Mouse (Mus musculus) neural tube, embryonic 10.5 days (tissue): ENCODE results near the gene Omp.

Experiments
- DNase-seq: peaks from one replicate; pipeline ENCODE4 v3.0.0-alpha.2; 2017; ENCODE audit warnings: low spot score; ENCODE audit errors: extremely low spot score

Gene Omp

DNA sequence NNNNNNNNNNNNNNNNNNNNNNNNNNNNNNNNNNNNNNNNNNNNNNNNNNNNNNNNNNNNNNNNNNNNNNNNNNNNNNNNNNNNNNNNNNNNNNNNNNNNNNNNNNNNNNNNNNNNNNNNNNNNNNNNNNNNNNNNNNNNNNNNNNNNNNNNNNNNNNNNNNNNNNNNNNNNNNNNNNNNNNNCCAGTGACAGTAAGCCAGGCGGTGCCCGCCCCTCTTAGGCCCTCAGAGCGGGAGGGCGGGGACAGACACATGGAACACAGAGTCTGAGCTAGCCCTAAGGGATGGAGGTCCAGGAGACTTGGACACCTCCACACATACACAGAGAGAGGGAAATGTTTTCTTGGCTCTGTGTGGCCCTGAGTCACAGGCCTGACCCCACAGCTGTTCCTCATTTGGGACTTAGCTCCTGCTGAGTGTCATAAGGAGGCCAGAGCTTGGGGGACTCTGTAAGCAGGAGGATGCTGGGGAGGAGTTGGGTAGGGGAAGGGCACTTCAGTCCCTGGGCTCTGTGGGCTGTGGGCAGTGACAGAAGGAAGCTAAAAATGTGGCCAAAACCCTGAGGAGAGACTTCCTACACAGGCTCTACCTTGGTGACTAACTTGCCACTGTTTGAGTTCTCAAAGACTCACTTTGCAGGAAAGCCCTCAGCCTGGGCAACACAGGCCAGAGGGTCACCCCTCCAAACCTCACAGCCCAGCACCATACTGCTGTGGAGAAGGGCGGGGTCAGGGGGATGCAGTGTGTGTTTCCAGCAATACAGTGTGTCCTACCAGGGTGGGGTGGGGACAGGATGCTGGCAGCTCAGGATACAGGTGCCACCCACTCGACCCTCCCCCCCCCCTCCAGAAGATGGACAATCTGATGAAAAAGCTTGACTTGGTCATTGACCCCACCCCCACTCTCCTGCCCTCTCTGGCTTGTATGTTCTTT lies 26.1 kb upstream of the Omp start:
- DNase-seq: peak; percentile 41

DNA sequence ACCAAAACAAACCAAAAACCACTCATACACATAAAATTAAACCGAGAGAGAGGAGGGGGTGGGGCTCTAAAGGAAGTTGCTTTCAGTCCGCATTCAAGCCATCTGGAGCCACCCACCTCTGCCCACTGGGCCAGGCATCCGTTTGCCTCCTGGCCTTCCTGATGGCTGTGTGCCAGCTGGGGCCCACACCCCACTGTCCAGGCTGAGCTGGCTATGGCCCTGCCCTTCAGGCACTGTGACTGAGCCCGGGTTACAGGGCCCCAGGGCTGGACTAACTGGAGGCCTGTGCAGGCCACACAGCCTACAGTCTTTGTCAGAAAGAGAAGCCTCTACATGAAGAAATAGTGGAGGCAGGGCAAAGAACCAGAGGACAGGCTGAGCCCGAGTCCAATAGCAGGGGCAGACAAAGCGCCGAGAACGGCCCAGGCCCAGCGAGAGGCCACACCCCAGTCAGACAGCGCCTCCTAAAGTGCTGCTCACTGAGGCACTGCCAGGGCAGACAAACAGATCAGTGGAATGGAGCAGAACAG lies 19.8 kb upstream of the Omp start:
- no peak for DNase-seq

DNA sequence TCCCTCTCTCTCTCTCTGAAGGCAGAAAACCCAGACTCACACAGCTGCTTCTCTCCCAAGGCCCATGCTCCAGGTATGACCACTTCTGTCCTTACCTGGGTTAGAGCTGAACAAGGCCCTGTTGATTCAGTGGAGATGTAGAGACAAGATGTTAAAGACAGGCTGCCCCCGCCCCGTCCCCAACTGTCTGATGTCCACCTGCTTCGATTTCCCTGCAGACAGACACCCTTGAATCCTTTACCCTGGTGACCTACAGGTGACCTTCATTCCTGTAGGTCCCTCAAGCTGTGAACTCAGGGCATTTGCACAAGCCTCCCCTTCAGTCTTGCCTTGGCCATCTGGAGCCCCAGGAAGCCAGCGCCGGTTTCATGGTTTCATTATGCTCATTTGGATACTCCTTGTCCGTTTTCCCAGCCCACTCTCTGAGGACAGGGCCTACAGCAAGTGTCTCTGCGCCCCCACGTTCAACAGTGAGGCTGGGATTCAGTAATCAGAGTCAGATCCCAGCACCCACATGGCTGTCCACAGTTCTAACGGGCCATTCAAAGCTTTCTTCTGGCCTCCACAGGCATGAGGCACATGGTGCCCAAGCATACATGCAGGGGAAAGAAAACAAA lies 19.2 kb upstream of the Omp start:
- DNase-seq: no peak

GRCm38 (mm10) chr7:98163700-98164099 lies 18.4 kb upstream of the Omp start:
- DNase-seq: no peak

GRCm38 (mm10) chr7:98162239-98162638 lies 16.9 kb upstream of the Omp start:
- no peak for DNase-seq

DNA sequence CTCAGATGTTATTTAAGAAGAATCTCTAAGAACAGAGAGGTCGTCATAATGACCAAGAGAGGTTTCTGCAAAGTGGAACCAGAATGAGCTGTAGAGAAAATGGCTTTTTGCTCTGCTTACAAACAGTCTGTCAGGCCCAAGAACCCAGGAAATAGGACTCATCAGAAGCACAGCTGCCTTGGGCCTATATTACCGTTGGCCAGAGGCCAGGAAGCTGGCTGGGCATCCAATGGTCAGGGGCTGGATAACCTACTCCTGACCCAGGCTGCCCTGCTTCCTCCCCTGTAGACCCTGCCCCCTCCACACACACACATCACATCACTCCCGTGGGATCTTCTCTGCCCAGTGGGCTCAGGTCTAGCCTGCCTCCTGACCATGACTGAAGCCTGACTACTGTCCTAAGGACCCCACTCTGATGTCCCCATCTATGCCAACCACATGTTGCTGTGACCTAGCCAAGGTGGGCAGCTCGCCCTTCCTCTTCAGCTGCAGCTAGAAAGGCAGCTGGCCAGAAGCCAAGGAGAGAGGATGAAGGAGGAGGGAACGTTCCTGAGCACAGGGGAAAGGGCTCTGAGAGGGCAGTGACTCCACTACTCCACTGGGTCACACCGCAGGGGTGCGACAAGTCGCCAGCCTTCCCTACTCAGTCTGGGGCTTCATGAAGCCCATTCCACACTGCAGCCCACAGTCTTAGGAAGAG lies 14.9 kb upstream of the Omp start:
- no peak for DNase-seq

DNA sequence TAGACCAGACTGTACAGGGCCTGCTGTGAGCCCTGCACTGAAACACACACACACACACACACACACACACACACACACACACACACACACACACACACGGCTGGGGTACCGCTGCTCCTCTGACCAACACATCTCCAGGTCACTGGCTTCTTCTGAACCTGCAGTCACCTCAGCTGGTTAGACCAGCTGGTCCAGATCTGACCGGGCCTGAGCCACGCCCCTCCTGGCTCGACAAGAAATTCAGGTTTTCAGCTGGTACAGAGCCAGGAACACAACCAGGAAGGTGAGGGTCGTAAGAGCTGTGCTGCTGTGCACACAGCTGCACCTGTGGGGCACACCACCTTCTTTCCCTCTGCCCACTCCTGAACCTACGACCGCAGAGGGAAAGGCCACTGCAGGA lies 13.2 kb upstream of the Omp start:
- DNase-seq: no peak

DNA sequence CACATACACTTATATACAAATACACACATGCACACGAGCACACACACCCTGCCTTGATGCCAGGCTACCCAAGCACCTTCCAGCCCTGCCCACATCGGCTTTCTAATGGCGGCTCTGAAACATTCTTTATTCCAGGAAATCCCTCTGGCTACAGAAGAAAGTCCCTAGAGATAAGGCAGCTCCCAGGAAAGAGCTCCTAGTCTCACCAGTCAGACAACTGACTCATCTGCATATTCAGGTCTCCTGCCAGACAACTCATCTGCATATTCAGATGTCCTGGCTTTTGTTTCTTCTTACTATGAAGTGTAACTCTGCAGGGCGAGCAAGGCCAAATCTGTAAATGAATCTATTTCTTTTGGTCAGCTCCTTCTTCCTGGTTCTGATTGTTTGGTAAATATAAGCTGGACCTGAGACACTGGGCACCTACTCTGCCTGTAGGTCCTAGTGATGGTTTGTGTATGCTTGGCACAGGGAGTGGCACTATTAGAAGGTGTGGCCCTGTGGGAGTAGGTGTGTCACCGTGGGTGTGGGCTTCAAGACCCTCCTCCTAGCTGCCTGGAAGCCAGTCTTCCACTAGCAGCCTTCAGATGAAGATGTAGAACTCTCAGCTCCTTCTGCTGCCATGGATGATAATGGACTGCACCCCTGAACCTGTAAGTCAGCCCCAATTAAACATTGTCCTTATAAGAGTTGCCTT lies 12.5 kb upstream of the Omp start:
- DNase-seq: no peak

DNA sequence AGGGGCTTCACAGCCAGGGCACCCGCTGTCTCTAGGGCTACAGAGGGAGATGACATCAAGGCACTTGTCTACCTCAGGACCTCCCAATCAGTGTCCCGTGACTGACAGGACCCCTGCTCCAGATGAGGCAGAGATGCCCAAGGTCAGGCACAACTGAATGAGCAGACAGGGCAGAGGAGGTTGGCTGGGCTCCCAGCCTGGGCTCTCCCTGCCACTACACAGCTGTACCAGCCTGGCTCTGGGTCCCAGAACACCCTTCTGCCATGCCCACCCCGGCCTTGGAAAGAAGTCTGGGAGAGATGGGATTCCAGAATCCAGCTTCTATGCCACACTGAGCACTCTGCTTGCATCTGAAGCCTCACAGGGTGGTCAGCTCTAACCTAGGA lies 11.0 kb upstream of the Omp start:
- no peak for DNase-seq

DNA sequence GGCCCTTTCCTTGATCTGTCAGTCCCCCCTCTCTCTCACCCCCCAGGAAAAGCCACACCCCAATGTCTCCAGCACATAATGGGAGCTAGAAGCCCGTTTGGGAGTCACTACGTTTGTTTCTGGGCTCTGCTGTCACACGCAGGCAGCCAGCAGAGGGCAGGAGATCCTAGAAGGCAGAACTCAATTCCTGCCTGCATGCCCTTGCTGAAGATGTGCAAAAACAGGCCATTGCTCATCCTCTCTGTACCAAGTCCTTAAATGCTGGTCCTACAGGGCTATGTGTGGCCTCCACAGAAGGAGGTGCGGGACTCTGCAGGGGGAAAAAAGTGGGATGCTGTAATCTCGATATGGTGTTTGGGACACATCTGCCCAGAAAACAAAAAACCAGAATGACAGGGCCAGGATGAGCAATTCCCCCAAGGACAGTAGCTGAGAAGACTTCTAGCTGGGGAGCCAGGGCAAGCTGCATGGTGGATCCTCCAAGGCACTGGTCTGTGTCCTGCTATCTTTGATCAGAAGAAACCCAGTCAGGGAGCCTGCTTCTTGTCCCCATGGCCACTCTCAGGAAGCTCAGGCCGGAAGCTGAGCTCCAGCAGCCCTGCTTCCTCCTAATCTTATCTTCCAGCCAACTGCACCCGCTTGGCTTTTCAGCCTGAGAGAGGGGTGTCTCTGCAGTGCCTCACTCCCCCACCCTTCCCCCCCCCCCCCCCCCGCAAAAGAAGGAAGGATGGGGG lies 10.4 kb upstream of the Omp start:
- peak; percentile 66 for DNase-seq

DNA sequence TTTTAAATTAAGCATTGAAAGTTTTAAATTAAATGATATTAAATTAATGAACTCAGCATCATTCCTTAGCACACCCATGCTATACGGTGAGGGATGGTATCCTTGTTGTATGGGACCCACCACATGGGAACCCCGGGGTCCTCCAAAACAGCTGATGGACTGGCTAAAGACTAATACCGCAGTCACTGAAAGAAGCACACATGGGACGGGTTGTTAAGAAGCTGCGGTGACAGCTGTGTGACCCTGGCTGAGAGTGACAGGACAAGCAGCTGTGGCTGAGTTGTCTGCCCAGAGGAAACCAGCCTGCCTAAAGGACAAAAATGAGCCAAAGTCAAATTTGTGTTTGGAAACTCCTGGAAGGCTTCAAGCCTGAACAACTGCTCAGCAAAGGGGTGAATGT lies 8.6 kb upstream of the Omp start:
- no peak for DNase-seq

DNA sequence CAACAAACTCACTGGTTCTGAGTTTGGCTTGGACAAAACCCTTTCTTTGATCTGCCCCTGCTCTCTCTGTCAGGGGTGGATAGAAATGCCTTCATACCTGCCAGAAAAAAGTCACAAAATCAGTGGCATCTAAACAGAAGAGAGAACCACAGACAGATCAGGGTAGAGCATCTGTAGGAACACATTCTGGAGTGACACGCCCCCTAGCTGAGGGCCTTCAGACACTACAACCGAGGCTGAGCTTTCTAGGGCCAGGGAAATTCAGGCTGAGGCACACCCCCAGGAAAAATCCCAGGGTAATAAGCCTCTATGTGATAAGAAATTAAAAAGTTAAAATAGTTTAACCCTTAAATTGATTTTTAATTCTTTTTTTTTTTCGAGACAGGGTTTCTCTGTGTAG lies 8.0 kb upstream of the Omp start:
- DNase-seq: no peak

GRCm38 (mm10) chr7:98152400-98152799 lies 7.1 kb upstream of the Omp start:
- DNase-seq: no peak

DNA sequence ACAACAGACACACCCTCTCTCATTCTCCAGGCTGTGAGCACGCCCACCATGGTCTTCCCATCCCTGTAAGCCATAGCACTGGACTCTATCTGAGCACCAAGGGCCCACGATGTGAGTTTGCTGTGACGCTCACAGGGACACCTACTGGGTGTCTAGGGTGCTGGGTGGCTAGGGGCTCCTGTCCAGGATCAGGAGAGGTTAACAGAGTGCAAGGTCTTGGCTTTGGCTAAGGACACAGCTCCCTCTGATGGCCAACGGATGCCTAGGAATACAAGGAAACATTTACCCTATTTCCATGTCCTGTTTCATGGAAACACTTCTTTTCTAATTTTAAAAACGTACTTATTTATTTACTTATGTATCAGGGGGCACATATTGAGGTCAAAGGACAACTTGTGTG lies 5.2 kb upstream of the Omp start:
- DNase-seq: no peak

GRCm38 (mm10) chr7:98149802-98150201 lies 4.5 kb upstream of the Omp start:
- no peak for DNase-seq

DNA sequence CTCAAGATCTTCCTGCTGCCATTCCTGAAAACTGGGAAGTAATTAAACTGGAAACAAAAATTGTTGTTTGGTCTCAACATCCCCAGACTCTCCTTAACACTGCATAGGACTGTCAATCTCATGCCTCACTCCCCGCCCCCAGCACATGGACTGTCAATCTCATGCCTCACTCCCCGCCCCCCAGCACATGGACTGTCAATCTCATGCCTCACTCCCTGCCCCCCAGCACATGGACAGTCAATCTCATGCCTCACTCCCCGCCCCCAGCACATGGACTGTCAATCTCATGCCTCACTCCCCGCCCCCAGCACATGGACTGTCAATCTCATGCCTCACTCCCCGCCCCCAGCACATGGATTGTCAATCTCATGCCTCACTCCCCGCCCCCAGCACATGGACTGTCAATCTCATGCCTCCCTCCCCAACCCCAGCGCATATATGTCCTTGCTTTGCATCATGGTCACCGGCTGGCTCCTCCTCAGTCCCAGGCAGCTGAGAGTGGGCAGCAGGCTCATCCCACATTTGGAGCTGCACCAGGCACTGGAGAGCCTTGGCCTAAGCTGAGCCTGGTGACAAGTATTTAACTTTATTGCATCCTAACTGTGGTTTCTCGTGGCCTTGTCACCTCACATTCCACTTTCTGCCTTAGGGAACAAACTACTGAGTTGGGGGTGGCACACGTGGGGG lies 3.6 kb upstream of the Omp start:
- DNase-seq: no peak

- no peak for DNase-seq
Measured at GRCm38 (mm10) chr7:98147766-98148165, 2.5 kb upstream of the Omp start.

- no peak for DNase-seq
Measured at GRCm38 (mm10) chr7:98146447-98146845, 1.1 kb upstream of the Omp start.

DNA sequence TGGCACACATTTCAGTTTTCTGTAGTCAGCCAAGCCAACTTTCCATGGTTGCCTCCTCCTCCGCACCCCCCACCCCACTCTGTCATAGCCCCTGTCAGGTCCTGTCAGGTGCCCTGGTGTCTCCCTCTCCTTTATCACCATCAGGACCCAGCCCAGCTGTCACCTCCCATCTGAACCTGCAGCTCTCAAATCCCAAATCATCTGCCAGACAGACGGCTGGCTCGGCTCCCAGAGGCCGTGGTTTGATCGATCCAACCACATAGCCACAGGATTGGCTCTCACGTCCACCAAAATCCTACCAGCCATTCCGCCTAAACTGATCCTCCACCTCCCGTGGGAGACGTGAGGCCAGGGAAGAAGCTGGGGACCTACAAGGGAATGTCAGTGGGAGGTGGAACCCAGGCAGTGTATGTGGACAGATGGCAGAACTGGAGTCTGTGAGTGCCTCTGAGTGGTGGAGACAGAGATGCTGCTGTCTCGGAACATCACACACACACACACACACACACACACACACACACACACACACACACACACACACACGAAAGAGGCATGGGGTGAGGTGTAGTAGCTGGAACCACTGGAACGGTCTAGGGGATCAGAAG lies 642 bp upstream of the Omp start:
- no peak for DNase-seq

DNA sequence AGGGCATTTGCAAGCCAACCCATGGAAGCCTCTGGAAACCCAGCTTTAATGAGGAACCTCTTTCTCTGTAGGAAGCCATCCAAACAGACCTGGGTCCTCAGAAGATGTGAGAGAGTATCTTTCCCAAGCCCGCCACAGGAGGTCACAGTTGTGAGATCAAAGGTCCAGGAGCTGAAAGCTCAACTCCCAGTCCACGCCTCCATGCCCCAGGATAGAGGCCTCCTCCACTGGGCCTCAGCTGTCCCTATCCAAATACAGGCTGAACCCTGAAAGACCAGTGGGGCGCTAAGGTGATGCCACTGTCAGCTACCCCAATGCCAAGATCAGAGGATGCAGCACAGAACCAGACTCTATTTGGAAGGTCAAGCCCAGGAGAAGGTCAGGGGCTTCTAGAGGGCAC lies 2.7 kb downstream of the Omp start:
- no peak for DNase-seq
